Mouse (Mus musculus) CH12.LX (cell line): ENCODE measurements around the gene 1700025C18Rik. TPM values are rescaled to one million over a fixed set of nuclear protein-coding genes. Genes with fewer than 3 reads are reported as not detected.
A peak's percentile ranks its signal among the peaks of the same experiment; 100 is the strongest.

Experiments used
- DNase-seq: peaks from one replicate; pipeline ENCODE4 v3.0.0-alpha.2; 2013; ENCODE audit errors: extremely low read depth
- H3K27ac ChIP-seq: 2 replicates; pipeline ENCODE4 v1.5.1; 2012; ENCODE audit warnings: low read depth, mild to moderate bottlenecking, control low read depth, moderate library complexity; ENCODE audit not compliant: insufficient read depth
- H3K27me3 ChIP-seq: replicated peaks from 2 replicates; pipeline ENCODE3; 2012; ENCODE audit warnings: inconsistent platforms
- H3K36me3 ChIP-seq, 2 experiments: replicated peaks in 1 of 2; 2 replicates each; pipeline versions ENCODE3 to v1.6.1; 2012; ENCODE audit warnings: inconsistent platforms in 1 of 2, low read length in 1 of 2, mild to moderate bottlenecking in 1 of 2, mixed read lengths in 1 of 2, moderate library complexity in 1 of 2; ENCODE audit not compliant: control insufficient read depth in 1 of 2, insufficient read depth in 1 of 2
- H3K4me1 ChIP-seq, 2 experiments: 2 replicates each; pipeline ENCODE4 v1.6.1; 2012; ENCODE audit warnings: inconsistent platforms in 1 of 2, moderate library complexity in 1 of 2; ENCODE audit not compliant: insufficient read depth in 2 of 2, control insufficient read depth in 1 of 2
- H3K4me2 ChIP-seq: 2 replicates; pipeline ENCODE4 v1.6.1; 2012; ENCODE audit warnings: low read depth, mild to moderate bottlenecking, control low read depth; ENCODE audit not compliant: poor library complexity, insufficient read depth, severe bottlenecking
- H3K4me3 ChIP-seq, 3 experiments: fragments of 150-350 bp in 1 of 3; sonication (generic) in 1 of 3; replicated peaks in 1 of 3; 2 replicates each; pipeline versions ENCODE3 to v1.5.1; 2011 to 2012; ENCODE audit warnings: low read depth in 2 of 3, low read length in 2 of 3, mild to moderate bottlenecking in 2 of 3, moderate library complexity in 2 of 3, control low read depth in 1 of 3, improper control_type of control experiment in 1 of 3, inconsistent platforms in 1 of 3, mixed read lengths in 1 of 3; ENCODE audit not compliant: poor library complexity in 1 of 3
- H3K79me2 ChIP-seq: replicated peaks from 2 replicates; pipeline ENCODE4 v1.6.1; 2012; ENCODE audit warnings: mild to moderate bottlenecking, moderate library complexity; ENCODE audit not compliant: control insufficient read depth, poor library complexity, insufficient read depth, severe bottlenecking; ENCODE audit errors: extremely low read depth
- H3K9ac ChIP-seq: 2 replicates; pipeline ENCODE4 v1.6.1; 2012; ENCODE audit warnings: low read depth, mild to moderate bottlenecking, control low read depth, moderate library complexity; ENCODE audit not compliant: insufficient read depth
- H3K9me3 ChIP-seq: replicated peaks from 2 replicates; pipeline ENCODE3; 2012; ENCODE audit warnings: low read length, inconsistent platforms, mixed read lengths
- BHLHE40 ChIP-seq: IDR thresholded peaks from 2 replicates; pipeline ENCODE4 v1.6.1; 2011; ENCODE audit warnings: mild to moderate bottlenecking, low read depth, low read length, improper control_type of control experiment
- CTCF ChIP-seq, 2 experiments: IDR thresholded peaks in 1 of 2; conservative IDR thresholded peaks in 1 of 2; 2 replicates each; pipeline ENCODE4 v1.5.1; 2011 to 2012; ENCODE audit warnings: low read depth in 2 of 2, low read length in 2 of 2, improper control_type of control experiment in 1 of 2, inconsistent platforms in 1 of 2, mild to moderate bottlenecking in 1 of 2, moderate library complexity in 1 of 2
- HCFC1 ChIP-seq: IDR thresholded peaks from 2 replicates; pipeline ENCODE4 v1.6.1; 2012; ENCODE audit warnings: low read depth, mild to moderate bottlenecking, inconsistent platforms, low read length, improper control_type of control experiment
- IRF4 ChIP-seq: IDR thresholded peaks from 2 replicates; pipeline ENCODE4 v1.6.1; 2014; ENCODE audit warnings: low read depth, mild to moderate bottlenecking, inconsistent platforms, low read length, improper control_type of control experiment
- KAT2A ChIP-seq: IDR thresholded peaks from 2 replicates; pipeline ENCODE4 v1.6.1; 2012; ENCODE audit warnings: low read length, improper control_type of control experiment, inconsistent platforms; ENCODE audit not compliant: insufficient replicate concordance
- MAX ChIP-seq: IDR thresholded peaks from 2 replicates; pipeline ENCODE4 v1.6.1; 2011; ENCODE audit warnings: low read length, improper control_type of control experiment
- MEF2A ChIP-seq: IDR thresholded peaks from 2 replicates; pipeline ENCODE4 v1.6.1; 2014; ENCODE audit warnings: low read depth, mild to moderate bottlenecking, inconsistent platforms, low read length, improper control_type of control experiment, borderline replicate concordance
- MXI1 ChIP-seq: IDR thresholded peaks from 2 replicates; pipeline ENCODE4 v1.6.1; 2011; ENCODE audit warnings: mild to moderate bottlenecking, low read depth, low read length, improper control_type of control experiment
- RAD21 ChIP-seq: IDR thresholded peaks from 2 replicates; pipeline ENCODE4 v1.6.1; 2011; ENCODE audit warnings: low read depth, mild to moderate bottlenecking, low read length, improper control_type of control experiment, moderate library complexity
- SMC3 ChIP-seq: IDR thresholded peaks from 2 replicates; pipeline ENCODE4 v1.6.1; 2011; ENCODE audit warnings: low read depth, low read length, improper control_type of control experiment
- TCF12 ChIP-seq: IDR thresholded peaks from 2 replicates; pipeline ENCODE4 v1.6.1; 2014; ENCODE audit warnings: low read depth, mild to moderate bottlenecking, inconsistent platforms, low read length, improper control_type of control experiment
- USF1 ChIP-seq: IDR thresholded peaks from 2 replicates; pipeline ENCODE4 v1.6.1; 2014; ENCODE audit warnings: low read depth, mild to moderate bottlenecking, inconsistent platforms, low read length, improper control_type of control experiment
- ZC3H11A ChIP-seq: IDR thresholded peaks from 2 replicates; pipeline ENCODE4 v1.6.1; 2012; ENCODE audit warnings: low read depth, mild to moderate bottlenecking, inconsistent platforms, low read length, improper control_type of control experiment
- ZKSCAN1 ChIP-seq: IDR thresholded peaks from 2 replicates; pipeline ENCODE4 v1.6.1; 2012; ENCODE audit warnings: low read depth, inconsistent platforms, low read length, improper control_type of control experiment, borderline replicate concordance
- ZNF384 ChIP-seq: IDR thresholded peaks from 2 replicates; pipeline ENCODE4 v1.6.1; 2012; ENCODE audit warnings: low read depth, low read length, improper control_type of control experiment, inconsistent platforms
- dilution Hi-C: fragments of 300-500 bp; cut with MboI; formaldehyde crosslinking; loops from 2 replicates; pipeline ENCODE4 v1.14.3; 2020; ENCODE audit warnings: low sequenced_read_pairs; ENCODE audit not compliant: extremely low pct_unique_long_range_greater_than_20kb, extremely low pct_ligation_motif_present
- in situ Hi-C: fragments of 300-500 bp; cut with MboI; formaldehyde crosslinking; loops from 3 replicates; pipeline ENCODE4 v1.14.3; 2019; ENCODE audit warnings: low sequenced_read_pairs, low pct_ligation_motif_present, low pct_unique_long_range_greater_than_20kb, mixed read lengths
- polyA plus RNA-seq: library from polyadenylated mRNA; unstranded; fragments of >175 nt; gene quantifications from 2 replicates; pipeline ENCODE4 v1.2.1, GENCODE M21; 2012; ENCODE audit warnings: low read depth; ENCODE audit not compliant: insufficient read length
- total RNA-seq, 2 experiments: library from RNA; depleted of rRNA; stranded (reverse); fragments of 300-350 nt in 1 of 2; fragments of >200 nt in 1 of 2; gene quantifications; 2 replicates each; pipeline ENCODE4 v1.2.3; 2012 to 2014

1700025C18Rik gene
- total and polyA plus RNA-seq, 3 experiments: not detected

- TF ChIP-seq IRF4: peak; percentile 90
- TF ChIP-seq ZC3H11A: no peak
- no peak for TF ChIP-seq ZKSCAN1
- TF ChIP-seq HCFC1: peak; percentile 30; the same call in 1 of the 2 replicates
- TF ChIP-seq BHLHE40: peak; percentile 93
- no peak for TF ChIP-seq ZNF384
- TF ChIP-seq RAD21: no peak
- TF ChIP-seq MEF2A: peak; percentile 80
Observed at GRCm38 (mm10) chr2:165054888-165055852, 35.4 kb downstream of the 1700025C18Rik start, which contains the start of gene Cd40 (continued).

DNA sequence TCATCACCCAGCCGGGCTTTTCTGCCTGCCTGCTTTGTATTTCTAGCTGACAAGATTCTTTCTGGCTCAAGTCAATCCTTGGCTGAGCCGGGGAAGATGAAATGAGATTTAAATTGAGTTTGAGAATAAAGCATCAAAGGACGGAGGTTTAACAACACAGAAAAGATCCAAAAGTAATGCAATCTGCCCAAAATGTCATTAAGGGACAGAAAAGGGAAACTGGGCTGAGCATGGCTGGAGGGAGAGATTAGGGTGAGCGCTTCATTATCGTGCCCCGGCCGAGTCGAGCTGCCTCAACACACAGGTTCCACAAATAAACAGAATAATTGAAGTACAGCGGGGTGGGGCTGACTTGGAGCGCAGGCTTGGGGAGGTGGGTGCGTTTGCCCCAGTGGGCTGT is 39.0 kb downstream of the 1700025C18Rik start:
- no peak for TF ChIP-seq USF1
- TF ChIP-seq, all 38 proteins: peak for 0

GRCm38 (mm10) chr2:165050826-165051548 is 39.6 kb downstream of the 1700025C18Rik start:
- Histone ChIP-seq H3K4me3 (no peak overlapping the region), H3K9ac (no peak overlapping the region), H3K4me2 (no peak overlapping the region), H3K36me3 (no peaks in the 10 kb centered on the region), H3K9me3 (peaks cover 11% of the 10 kb centered on the region), H3K79me2 (no peaks in the 10 kb centered on the region), H3K4me1 (peaks cover 6 to 9% of the 10 kb centered on the region in 2 experiments; a peak in 3 of 4 replicates), H3K27ac (no peak overlapping the region), H3K27me3 (no peaks in the 10 kb centered on the region)
- TF ChIP-seq KAT2A (no peak), BHLHE40 (no peak), ZKSCAN1 (no peak), USF1 (no peak), MAX (no peak), TCF12 (no peak), SMC3 (no peak), MXI1 (no peak), CTCF (conservative IDR thresholded peaks at IDR 0.05 in 1 of 2, IDR thresholded peaks at IDR 0.05 in 1 of 2; ENCODE audit: low read depth in 2 of 2, low read length in 2 of 2) (no peak)
- in situ Hi-C loops (no loop called here), dilution Hi-C loops (no loop called here)
- no peak for DNase-seq

More for the DNA sequence above, 39.0 kb downstream of the 1700025C18Rik start:
- no peak overlapping the region for H3K27ac ChIP-seq
- peaks cover 11% of the 10 kb centered on the region for H3K9me3 ChIP-seq
- DNase-seq: no peak
- H3K4me1 ChIP-seq: peaks cover 6 to 9% of the 10 kb centered on the region in 2 experiments; a peak in 3 of 4 replicates
- no peak overlapping the region for H3K9ac ChIP-seq
- no peaks in the 10 kb centered on the region for H3K36me3 ChIP-seq
- no peak overlapping the region for H3K4me2 ChIP-seq
- dilution Hi-C loops: no loop called here
- in situ Hi-C loops: no loop called here
- no peaks in the 10 kb centered on the region for H3K79me2 ChIP-seq
- no peak overlapping the region for H3K4me3 ChIP-seq
- no peaks in the 10 kb centered on the region for H3K27me3 ChIP-seq
